Mouse (Mus musculus) lung, embryonic 14.5 days (tissue): ENCODE results near the gene Slc4a3. TPM values are rescaled to one million over a fixed set of nuclear protein-coding genes. Genes with fewer than 3 reads are reported as not detected.

Experiments used
- ATAC-seq: fragments of 200-750 bp; cut with Nextera tagmentation; 2 replicates; pipeline ENCODE4 v1.8.0; 2017; ENCODE audit warnings: mild to moderate bottlenecking, moderate TSS enrichment, moderate library complexity; ENCODE audit not compliant: insufficient read depth
- DNase-seq: peaks from one replicate; pipeline ENCODE4 v3.0.0-alpha.2; 2015
- H3K27ac ChIP-seq: fragments of 300-500 bp; sonication (generic); 2 replicates; pipeline ENCODE4 v1.5.1; 2014; ENCODE audit warnings: low read depth, mild to moderate bottlenecking, moderate library complexity
- H3K27me3 ChIP-seq: fragments of 300-500 bp; sonication (generic); 2 replicates; pipeline ENCODE4 v1.6.1; 2014; ENCODE audit warnings: low read length, control low read depth; ENCODE audit not compliant: insufficient read depth
- H3K36me3 ChIP-seq: fragments of 300-500 bp; sonication (generic); 2 replicates; pipeline ENCODE4 v1.6.1; 2014; ENCODE audit warnings: control low read depth; ENCODE audit not compliant: insufficient read depth
- H3K4me1 ChIP-seq: fragments of 300-500 bp; sonication (generic); 2 replicates; pipeline ENCODE4 v1.6.1; 2014; ENCODE audit warnings: antibody characterized with exemption, control low read depth; ENCODE audit not compliant: insufficient read depth
- H3K4me2 ChIP-seq: fragments of 300-500 bp; sonication (generic); 2 replicates; pipeline ENCODE4 v1.6.1; 2014; ENCODE audit warnings: mild to moderate bottlenecking
- H3K4me3 ChIP-seq: fragments of 300-500 bp; sonication (generic); 2 replicates; pipeline ENCODE4 v1.5.1; 2014; ENCODE audit warnings: low read depth, low read length
- H3K9ac ChIP-seq: fragments of 300-500 bp; sonication (generic); 2 replicates; pipeline ENCODE4 v1.6.1; 2014
- H3K9me3 ChIP-seq: fragments of 300-500 bp; sonication (generic); 2 replicates; pipeline ENCODE4 v1.6.1; 2016; ENCODE audit warnings: low read depth, low read length, control low read depth
- CTCF ChIP-seq: IDR thresholded peaks from 2 replicates; pipeline ENCODE4 v1.5.1; 2016; ENCODE audit warnings: antibody characterized with exemption, low read depth
- WGBS: fragments of 180-500 bp; shearing (Covaris S2); extraction: QIAGEN DNeasy Blood & Tissue Kit; methylation state at CpG from one replicate; pipeline ENCODE4 v1.1.7; 2014; 5-methylcytosine and 5-hydroxymethylcytosine counted together
- polyA plus RNA-seq: library from polyadenylated mRNA; unstranded; fragments of >200 nt; fragmentation: Nextera tagmentation; extraction: Ambion mirVana; gene quantifications from 2 replicates; pipeline ENCODE4 v1.2.1, GENCODE M21; 2014

The Slc4a3 gene
- polyA plus RNA-seq, 1 experiment from 2014 or later = 9.7 TPM

GRCm38 (mm10) chr1:75504256-75505045, 41.6 kb upstream of the Slc4a3 start:
- Histone ChIP-seq H3K9ac (peak overlapping the region; percentile 97), H3K4me1 (peaks cover 16% of the 10 kb centered on the region), H3K9me3 (no peaks in the 10 kb centered on the region), H3K27ac (peak overlapping the region; percentile 4; the same call in 1 of the 2 replicates), H3K27me3 (no peaks in the 10 kb centered on the region), H3K36me3 (peaks cover 51% of the 10 kb centered on the region), H3K4me2 (peak overlapping the region; percentile 95), H3K4me3 (peak overlapping the region; percentile 91)
- no peak for ATAC-seq
- no peak for TF ChIP-seq CTCF
- DNase-seq = no peak
- WGBS = 38% methylated on average over 9 of the region's 9 CpGs

- WGBS = under 1% methylated on average over 76 of the region's 84 CpGs
- peaks cover 42% of the 10 kb centered on the region for H3K36me3 ChIP-seq
- TF ChIP-seq CTCF = 0 out of 2 replicates have a peak, but pooled peaks have one; percentile 5
- DNase-seq (peak; percentile 81), ATAC-seq (peak; percentile 51)
- no peaks in the 10 kb centered on the region for H3K9me3 ChIP-seq
- H3K9ac ChIP-seq = peak overlapping the region; percentile 97
- peak overlapping the region; percentile 91 for H3K4me3 ChIP-seq
- no peaks in the 10 kb centered on the region for H3K27me3 ChIP-seq
- peak overlapping the region; percentile 95 for H3K4me2 ChIP-seq
- H3K27ac ChIP-seq = peak overlapping the region; percentile 97
- H3K4me1 ChIP-seq = peaks cover 16% of the 10 kb centered on the region
Measured at GRCm38 (mm10) chr1:75505159-75505955, 40.7 kb upstream of the Slc4a3 start.

- DNase-seq (peak; percentile 94), ATAC-seq (peak; percentile 96)
- Histone ChIP-seq H3K9ac (peak within 1 kb of the TSS; percentile 97), H3K4me3 (peak within 1 kb of the TSS; percentile 91), H3K4me1 (peaks cover 17% of the 10 kb centered on the region), H3K27ac (peak within 1 kb of the TSS; percentile 97), H3K27me3 (no peaks in the 10 kb centered on the region), H3K36me3 (peaks cover 34% of the 10 kb centered on the region), H3K4me2 (peak within 1 kb of the TSS; percentile 95), H3K9me3 (no peaks in the 10 kb centered on the region)
- WGBS = under 1% methylated on average over 55 of the region's 65 CpGs
- TF ChIP-seq CTCF = no peak
Measured at GRCm38 (mm10) chr1:75505956-75506831, 39.9 kb upstream of the Slc4a3 start, which contains the start of gene Obsl1. Gene Obsl1 (minus strand): TSS chr1:75506452.

GRCm38 (mm10) chr1:75507006-75507405, 39.1 kb upstream of the Slc4a3 start, which contains the start of gene Inha:
Gene Inha (plus strand): TSS chr1:75507077.
- Histone ChIP-seq H3K27ac (peak within 1 kb of the TSS; percentile 97), H3K4me2 (peak within 1 kb of the TSS; percentile 95), H3K9me3 (no peaks in the 10 kb centered on the region), H3K4me3 (peak within 1 kb of the TSS; percentile 91), H3K36me3 (peaks cover 26% of the 10 kb centered on the region), H3K9ac (peak within 1 kb of the TSS; percentile 97), H3K27me3 (no peaks in the 10 kb centered on the region), H3K4me1 (peaks cover 23% of the 10 kb centered on the region)
- ATAC-seq = no peak
- no peak for TF ChIP-seq CTCF
- WGBS = 38% methylated on average over 10 of the region's 10 CpGs
- DNase-seq = no peak

GRCm38 (mm10) chr1:75509586-75509985, 36.5 kb upstream of the Slc4a3 start:
- Histone ChIP-seq H3K27me3 (no peaks in the 10 kb centered on the region), H3K4me1 (peaks cover 14% of the 10 kb centered on the region), H3K9me3 (no peaks in the 10 kb centered on the region), H3K4me2 (no peak overlapping the region), H3K4me3 (no peak overlapping the region), H3K9ac (no peak overlapping the region), H3K36me3 (0 out of 2 replicates have a peak, but pooled peaks cover 1% of the 10 kb centered on the region), H3K27ac (no peak overlapping the region)
- no peak for ATAC-seq
- no peak for TF ChIP-seq CTCF
- DNase-seq = no peak
- 52% methylated on average over 20 of the region's 20 CpGs for WGBS

- 59% methylated on average over 5 of the region's 5 CpGs for WGBS
- Histone ChIP-seq H3K9ac (no peak overlapping the region), H3K36me3 (no peaks in the 10 kb centered on the region), H3K9me3 (no peaks in the 10 kb centered on the region), H3K4me1 (peaks cover 14% of the 10 kb centered on the region), H3K4me2 (no peak overlapping the region), H3K4me3 (no peak overlapping the region), H3K27me3 (no peaks in the 10 kb centered on the region), H3K27ac (no peak overlapping the region)
- no peak for TF ChIP-seq CTCF
- no peak for ATAC-seq
- DNase-seq = peak; percentile 19
Measured at GRCm38 (mm10) chr1:75510154-75510553, 35.9 kb upstream of the Slc4a3 start.
